Mouse (Mus musculus) cerebellum, adult 8-10 months (tissue): ENCODE measurements at regions not wholly inside any gene's neighbourhood (a gene's known extent, or its start where the extent isn't known, plus 50 kb on each side); places are given as distances from the start of the nearest gene placed in this dataset.

ENCODE experiments used
- DNase-seq: peaks from one replicate; pipeline ENCODE4 v3.0.0; 2022

DNA sequence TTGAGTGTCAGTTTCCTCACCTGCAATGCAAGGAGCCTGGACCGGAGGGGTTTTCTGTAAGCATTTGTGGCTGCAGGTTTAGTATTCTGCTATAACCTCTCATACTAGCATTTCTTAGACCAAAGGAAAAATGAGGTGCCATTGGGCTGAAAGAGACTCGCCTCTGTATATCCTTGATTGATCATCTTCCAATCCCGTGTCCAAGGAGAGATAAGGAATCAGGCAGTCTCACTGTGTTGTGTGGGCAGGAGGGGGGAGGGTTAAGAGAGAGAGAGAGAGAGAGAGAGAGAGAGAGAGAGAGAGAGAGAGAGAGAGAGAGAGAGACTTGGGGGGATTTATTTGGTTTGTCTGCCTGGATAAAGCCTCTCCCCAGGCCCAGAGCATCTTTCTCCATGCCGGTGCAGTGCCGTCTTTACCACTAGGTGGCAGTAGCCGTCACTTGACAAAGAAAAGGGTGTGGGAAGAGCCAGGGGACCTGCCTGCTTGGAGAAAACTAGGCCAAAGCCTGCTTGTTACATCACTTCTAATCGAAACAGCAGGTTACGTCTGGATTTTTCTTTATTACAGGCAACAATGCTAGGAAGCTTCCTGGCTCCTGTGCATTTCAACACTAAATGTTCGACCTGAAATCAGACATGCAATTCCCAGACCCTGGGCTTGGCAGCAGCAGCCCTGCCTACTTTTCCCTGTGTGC, 56.1 kb upstream of the Ces5a start:
- DNase-seq, result peak; percentile 92

DNA sequence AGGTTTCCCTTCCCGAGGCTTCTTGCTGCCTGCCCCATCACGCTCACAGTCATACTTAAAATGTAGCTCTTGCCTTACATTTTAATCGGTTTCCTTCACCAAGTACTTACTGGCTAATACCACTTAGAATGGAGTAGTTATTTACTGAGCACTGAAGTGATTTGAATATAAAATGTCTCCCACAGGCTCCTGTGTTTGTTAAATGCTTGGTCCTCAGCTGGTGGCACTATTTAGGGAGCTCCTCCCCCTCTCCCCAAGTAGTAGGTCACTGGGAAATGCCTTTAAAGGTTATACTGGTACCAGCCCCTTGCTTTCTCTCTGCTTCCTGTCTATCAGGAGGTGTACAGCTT, 56.6 kb upstream of the Ces5a start:
- DNase-seq, result no peak

DNA sequence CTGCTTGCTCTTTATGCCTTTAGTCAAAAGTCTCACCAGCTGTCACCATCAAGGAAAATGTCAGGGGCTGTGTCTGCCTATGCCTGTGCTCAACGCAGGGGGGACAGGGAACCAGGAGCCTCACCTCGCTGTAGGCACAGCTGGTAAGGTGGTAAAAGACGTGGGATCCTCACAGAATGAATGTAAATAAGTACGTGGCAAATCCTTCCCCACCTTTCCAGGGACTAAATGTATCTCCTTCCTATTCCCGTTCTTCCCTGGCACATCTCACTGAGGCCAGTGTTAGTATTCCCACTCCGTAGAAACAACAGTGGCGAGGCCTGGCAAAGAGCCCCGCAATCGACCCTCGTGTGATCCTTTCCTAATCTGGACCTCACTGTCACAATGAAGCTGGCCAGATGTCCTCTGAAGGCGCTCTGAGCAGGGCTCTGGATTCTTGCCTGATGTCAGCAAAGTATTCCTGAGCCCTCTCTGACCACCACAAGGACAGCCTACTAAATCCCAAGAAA, 63.0 kb upstream of the Ces5a start:
- no peak for DNase-seq

GRCm38 (mm10) chr8:93599306-93599705, 63.7 kb upstream of the Ces5a start:
- no peak for DNase-seq

DNA sequence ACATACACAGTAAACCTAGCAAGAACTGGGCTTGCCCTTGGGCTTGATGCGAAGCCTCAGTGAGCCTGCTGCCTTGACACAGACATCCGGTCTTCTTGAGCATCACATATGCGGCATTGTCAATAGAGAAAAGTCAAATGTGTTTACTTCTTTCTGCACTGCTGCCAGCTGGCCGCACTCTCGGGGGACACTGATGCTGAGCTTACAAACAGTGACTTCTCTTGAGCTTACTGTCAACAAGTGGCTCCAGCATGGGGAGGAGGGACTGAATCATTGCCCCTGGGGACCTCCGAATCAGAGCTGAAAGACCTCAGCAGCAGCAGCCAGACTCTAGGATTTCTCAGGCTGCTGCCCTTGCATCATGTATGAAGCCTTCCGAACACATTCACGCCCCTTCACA, 64.1 kb upstream of the Ces5a start:
- no peak for DNase-seq

DNA sequence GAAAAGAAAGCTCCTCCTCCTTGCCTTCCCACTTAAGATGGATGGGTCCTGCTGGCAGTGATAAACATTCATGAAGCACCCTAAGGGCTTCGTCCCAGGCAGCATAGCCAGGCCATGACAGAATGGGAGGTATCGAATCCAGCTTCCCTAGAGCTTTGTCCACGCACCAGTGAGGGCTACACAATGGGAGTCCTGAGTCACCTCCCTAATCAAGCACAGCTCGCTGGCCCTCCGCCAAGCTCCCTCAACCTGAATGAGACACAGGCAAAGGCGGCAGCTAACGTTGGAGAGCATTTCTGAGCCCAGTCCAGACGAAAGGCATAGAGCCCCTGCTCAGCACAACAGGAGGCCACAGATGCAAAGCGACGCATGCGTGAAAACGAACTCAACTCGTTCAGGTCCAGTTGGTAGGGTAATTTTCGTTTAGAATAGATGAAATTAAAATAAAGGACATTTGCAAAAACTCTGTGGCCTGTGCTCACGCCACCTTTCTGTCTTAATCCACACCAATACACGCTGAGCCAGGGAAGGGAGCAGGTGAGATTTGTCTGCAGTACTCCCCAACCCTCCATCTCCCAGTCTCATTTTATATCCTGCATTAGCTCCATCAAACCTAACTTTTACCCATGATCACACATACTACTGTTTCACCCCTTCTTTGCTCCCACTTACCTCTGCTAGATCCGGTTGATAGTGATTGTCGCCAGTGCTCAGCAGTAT, 91.3 kb upstream of the Ces5a start:
- DNase-seq, result peak; percentile 72

- no peak for DNase-seq
Observed at GRCm38 (mm10) chr8:93627626-93628025, 92.0 kb upstream of the Ces5a start.

DNA sequence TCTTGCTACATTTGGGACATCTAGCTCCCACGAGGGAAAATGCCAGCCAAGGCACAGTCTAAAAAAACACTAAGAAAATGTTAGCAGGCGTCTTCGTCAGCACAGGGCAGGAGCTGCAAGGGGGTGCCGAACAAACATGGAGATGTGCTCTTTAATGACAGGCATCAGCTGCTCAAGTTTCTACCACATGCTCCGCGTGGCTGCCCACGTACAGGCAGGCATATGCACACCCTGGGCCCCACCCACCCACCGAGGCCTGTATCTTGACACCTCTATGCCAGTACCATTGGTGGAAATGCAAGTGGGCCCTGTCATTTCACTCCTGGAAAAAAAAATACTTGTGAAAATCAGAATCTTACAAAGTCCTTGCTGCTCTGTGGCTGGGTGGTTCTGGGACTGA, 97.3 kb upstream of the Ces5a start:
- DNase-seq, result no peak

DNA sequence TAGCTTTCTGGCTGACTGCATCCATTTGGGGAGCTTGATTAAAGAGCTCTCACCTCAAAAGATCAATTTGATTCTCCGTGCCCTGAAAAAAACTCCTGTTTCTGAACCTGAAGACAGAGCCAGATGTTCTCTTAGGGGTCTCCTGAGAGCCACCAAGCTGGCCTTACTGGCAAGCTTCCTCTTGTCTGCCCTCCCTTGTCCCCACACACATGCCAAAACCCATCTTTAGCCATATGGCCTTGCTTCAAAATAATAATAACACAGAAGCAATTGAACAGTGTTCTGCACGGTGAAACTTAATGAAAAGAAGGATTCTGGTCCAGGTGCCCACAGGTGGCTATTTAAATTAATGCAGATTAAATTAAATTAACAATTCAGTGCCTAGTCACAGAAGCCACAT, 107.1 kb upstream of the Ces5a start:
- DNase-seq, result no peak

GRCm38 (mm10) chr8:93643471-93644215, 108.0 kb upstream of the Ces5a start:
- DNase-seq, result no peak

- no peak for DNase-seq
Observed at GRCm38 (mm10) chr8:93653421-93653820, 117.8 kb upstream of the Ces5a start.

DNA sequence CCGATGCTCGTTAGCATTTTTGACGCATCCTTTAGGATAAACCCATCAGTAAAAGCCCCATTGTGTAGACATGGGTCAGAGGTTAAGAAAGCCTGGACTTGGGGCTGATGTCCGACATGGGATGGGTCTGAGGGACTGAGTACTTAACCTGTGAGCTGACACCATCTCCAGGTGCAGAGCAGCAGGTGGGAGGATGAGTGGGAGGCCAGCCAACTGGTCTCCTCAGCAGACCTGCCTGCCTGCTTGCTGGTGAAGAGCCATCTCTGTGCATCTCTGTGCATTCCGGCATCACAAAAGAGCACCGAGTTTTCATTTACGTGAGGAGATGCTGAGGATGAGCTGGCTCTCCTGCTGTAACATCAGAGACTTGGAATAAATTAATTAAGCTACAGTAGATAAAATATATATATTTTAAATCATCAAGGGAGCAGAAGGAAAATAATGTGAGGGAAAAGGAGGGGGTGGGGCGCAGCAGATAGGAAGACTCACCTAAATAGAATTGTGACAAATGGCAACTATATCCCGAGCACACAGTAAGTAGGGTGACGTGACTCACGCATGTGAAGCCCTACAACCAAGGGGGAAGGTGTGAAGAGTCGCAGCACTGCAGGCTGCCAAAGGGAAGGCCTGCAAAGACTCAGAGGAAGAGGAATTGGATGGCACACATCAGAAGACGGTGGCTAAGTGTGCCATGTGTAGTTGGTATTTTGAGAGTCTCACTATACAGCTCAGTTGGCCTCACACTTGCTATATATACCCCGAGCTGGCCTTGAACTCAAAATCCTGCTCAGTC, 118.5 kb upstream of the Ces5a start:
- peak; percentile 90 for DNase-seq

DNA sequence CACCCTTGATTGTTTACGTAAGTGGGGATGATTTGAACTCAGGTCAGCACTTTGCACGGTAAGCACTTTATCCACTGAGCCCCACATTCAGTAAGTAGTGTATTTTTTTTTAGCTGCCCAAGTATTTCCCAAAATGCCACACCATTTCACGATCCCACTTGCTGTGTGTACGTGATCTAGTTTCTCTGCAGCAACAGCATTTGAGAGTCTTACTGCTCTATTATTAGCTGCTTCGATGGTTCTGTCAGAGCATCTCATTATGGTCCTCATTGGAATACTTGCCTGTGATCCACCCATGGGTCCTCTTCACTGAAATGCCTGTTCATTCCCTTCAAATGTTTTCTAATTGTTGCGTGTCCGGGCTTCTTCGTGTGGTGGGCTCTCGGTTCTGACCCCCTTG, 120.1 kb upstream of the Ces5a start:
- no peak for DNase-seq

GRCm38 (mm10) chr8:93661739-93662138, 126.1 kb upstream of the Ces5a start:
- peak; percentile 87 for DNase-seq

- no peak for DNase-seq
Observed at GRCm38 (mm10) chr8:93662219-93662618, 126.6 kb upstream of the Ces5a start.

GRCm38 (mm10) chr8:93663851-93664250, 128.2 kb upstream of the Ces5a start:
- DNase-seq, result no peak

- no peak for DNase-seq
Observed at GRCm38 (mm10) chr8:93668306-93668705, 132.7 kb upstream of the Ces5a start.

DNA sequence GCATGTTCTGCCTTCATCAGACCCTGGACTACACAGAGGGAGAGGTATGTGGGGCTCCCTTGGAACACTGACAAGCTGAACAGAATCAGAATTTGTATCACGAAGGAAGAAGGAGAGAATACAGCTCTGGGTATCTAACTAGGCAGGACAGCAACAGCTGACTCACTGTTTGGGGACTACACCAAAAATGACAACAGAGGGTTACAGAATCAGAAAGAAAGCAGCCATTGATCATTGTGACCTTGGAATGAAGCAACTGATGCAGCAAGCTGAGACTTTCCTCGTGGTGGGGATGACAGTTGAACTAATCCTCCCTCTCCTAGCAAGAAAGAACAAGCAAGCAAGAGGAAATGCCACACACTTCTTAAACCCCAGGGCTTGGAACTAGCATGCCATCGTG, 135.0 kb upstream of the Gnao1 start:
- no peak for DNase-seq

GRCm38 (mm10) chr8:93683773-93684391, 125.9 kb upstream of the Gnao1 start:
- no peak for DNase-seq

DNA sequence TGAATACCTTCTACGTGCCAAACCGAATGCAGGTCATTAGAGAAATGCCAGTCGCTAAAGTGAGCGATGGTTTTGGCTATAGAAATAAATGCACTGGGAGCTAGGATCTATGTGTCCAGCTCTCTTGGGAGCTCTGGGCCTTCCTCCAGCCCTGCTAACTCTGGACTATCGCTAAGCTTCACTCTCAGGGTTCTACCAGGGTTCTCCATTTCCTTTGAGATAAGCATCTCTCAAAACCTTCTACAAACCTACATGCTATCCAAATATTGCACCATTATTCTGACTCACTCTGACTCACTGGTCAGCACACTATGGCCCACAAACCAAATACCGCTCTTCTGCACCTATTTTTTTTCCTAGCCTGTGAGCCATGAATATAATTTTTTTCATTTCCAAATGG, 125.4 kb upstream of the Gnao1 start:
- no peak for DNase-seq

GRCm38 (mm10) chr8:93688845-93689244, 120.9 kb upstream of the Gnao1 start:
- no peak for DNase-seq

DNA sequence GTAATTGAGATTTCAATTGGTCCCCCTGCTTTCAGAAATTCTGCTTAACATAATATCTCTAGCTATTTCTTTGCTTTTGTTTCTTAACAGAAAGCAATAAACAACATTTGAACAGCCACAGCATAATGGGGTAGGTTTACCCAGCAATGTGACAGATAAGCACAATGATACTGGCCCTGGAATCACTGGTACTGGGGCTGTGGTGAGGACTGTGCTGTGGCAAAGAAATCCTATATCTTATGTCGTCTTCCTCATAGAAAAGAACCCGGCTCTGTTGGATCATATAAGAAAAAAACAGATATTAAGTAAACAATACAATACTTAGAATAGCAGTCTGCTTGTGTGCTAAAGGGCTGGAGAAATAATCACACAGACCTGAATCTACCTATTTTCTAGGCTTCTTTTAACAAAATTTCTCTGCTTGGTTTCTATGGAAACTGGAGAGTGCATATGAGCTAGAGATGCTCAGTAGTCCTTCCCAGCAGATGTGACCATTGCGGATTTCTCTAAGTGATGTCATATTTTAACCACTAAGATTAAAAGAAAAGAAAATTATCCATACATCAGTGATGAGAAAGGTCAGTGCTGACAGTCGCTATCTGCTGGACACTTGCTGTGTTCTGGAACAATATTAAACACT, 119.8 kb upstream of the Gnao1 start:
- DNase-seq, result no peak
